Mouse (Mus musculus): ENCODE measurements around the gene Bcar3. TPM values are rescaled to one million over a fixed set of nuclear protein-coding genes. Genes with fewer than 3 reads are reported as not detected.
A peak's percentile ranks its signal among the peaks of the same experiment; 100 is the strongest.

Bcar3 gene
- polyA plus RNA-seq, 1 experiment from 2014 or later = 7.5 TPM

GRCm38 (mm10) chr3:122461512-122461881, 167.6 kb downstream of the Bcar3 start:
- Histone ChIP-seq H3K36me3 (replicated peaks) (no peaks in the 10 kb centered on the region), H3K4me2 (peak overlapping the region; percentile 31), H3K4me1 (peaks cover 37% of the 10 kb centered on the region), H3K27me3 (replicated peaks) (no peaks in the 10 kb centered on the region), H3K9ac (0 out of 2 replicates have a peak overlapping the region, but pooled peaks have one; percentile 1), H3K4me3 (no peak overlapping the region), H3K9me3 (no peaks in the 10 kb centered on the region), H3K27ac (peak overlapping the region; percentile 72)
- WGBS = 18% methylated on average over 11 of the region's 11 CpGs
- ATAC-seq (replicated peaks) = peak; percentile 19

GRCm38 (mm10) chr3:122461932-122462871, 168.3 kb downstream of the Bcar3 start:
- H3K4me2 ChIP-seq = peak overlapping the region; percentile 31
- no peaks in the 10 kb centered on the region for H3K9me3 ChIP-seq
- peak overlapping the region; percentile 72 for H3K27ac ChIP-seq
- H3K36me3 ChIP-seq (replicated peaks) = no peaks in the 10 kb centered on the region
- 25% methylated on average over 18 of the region's 18 CpGs for WGBS
- H3K9ac ChIP-seq = no peak overlapping the region
- H3K27me3 ChIP-seq (replicated peaks) = no peaks in the 10 kb centered on the region
- peak; percentile 49 for ATAC-seq (replicated peaks)
- H3K4me3 ChIP-seq = no peak overlapping the region
- H3K4me1 ChIP-seq = peaks cover 37% of the 10 kb centered on the region

- peaks cover 35% of the 10 kb centered on the region for H3K4me1 ChIP-seq
- H3K27me3 ChIP-seq (replicated peaks) = no peaks in the 10 kb centered on the region
- H3K4me2 ChIP-seq = no peak overlapping the region
- ATAC-seq (replicated peaks) = no peak
- no peaks in the 10 kb centered on the region for H3K9me3 ChIP-seq
- H3K4me3 ChIP-seq = no peak overlapping the region
- 76% methylated on average over 9 of the region's 9 CpGs for WGBS
- peak overlapping the region; percentile 17; the same call in 1 of the 2 replicates for H3K27ac ChIP-seq
- no peaks in the 10 kb centered on the region for H3K36me3 ChIP-seq (replicated peaks)
- H3K9ac ChIP-seq = no peak overlapping the region
These were observed 169.2 kb downstream of the Bcar3 start for GRCm38 (mm10) chr3:122463166-122463565.

GRCm38 (mm10) chr3:122466100-122466730, 172.3 kb downstream of the Bcar3 start:
- H3K9ac ChIP-seq = no peak overlapping the region
- peak; percentile 25 for ATAC-seq (replicated peaks)
- no peak overlapping the region for H3K27ac ChIP-seq
- no peaks in the 10 kb centered on the region for H3K9me3 ChIP-seq
- WGBS = 56% methylated on average over 9 of the region's 9 CpGs
- no peaks in the 10 kb centered on the region for H3K27me3 ChIP-seq (replicated peaks)
- no peaks in the 10 kb centered on the region for H3K36me3 ChIP-seq (replicated peaks)
- no peak overlapping the region for H3K4me3 ChIP-seq
- H3K4me2 ChIP-seq = no peak overlapping the region
- H3K4me1 ChIP-seq = peaks cover 21% of the 10 kb centered on the region

GRCm38 (mm10) chr3:122467977-122468376, 174.0 kb downstream of the Bcar3 start:
- Histone ChIP-seq H3K9ac (no peak overlapping the region), H3K27me3 (replicated peaks) (no peaks in the 10 kb centered on the region), H3K4me1 (peaks cover 4% of the 10 kb centered on the region), H3K4me2 (no peak overlapping the region), H3K9me3 (no peaks in the 10 kb centered on the region), H3K36me3 (replicated peaks) (no peaks in the 10 kb centered on the region), H3K4me3 (no peak overlapping the region), H3K27ac (no peak overlapping the region)
- WGBS = 61% methylated on average over 2 of the region's 2 CpGs
- no peak for ATAC-seq (replicated peaks)

- Histone ChIP-seq H3K36me3 (replicated peaks) (no peaks in the 10 kb centered on the region), H3K4me2 (no peak overlapping the region), H3K4me3 (no peak overlapping the region), H3K4me1 (peaks cover 10% of the 10 kb centered on the region), H3K9ac (no peak overlapping the region), H3K27me3 (replicated peaks) (no peaks in the 10 kb centered on the region), H3K27ac (no peak overlapping the region), H3K9me3 (no peaks in the 10 kb centered on the region)
- no peak for ATAC-seq (replicated peaks)
- WGBS = 84% methylated on average over 14 of the region's 14 CpGs
These were observed 176.5 kb downstream of the Bcar3 start for GRCm38 (mm10) chr3:122470326-122471016.

- H3K9me3 ChIP-seq = no peaks in the 10 kb centered on the region
- H3K4me1 ChIP-seq = peaks cover 17% of the 10 kb centered on the region
- H3K36me3 ChIP-seq (replicated peaks) = no peaks in the 10 kb centered on the region
- H3K27me3 ChIP-seq (replicated peaks) = no peaks in the 10 kb centered on the region
- H3K4me2 ChIP-seq = no peak overlapping the region
- no peak overlapping the region for H3K4me3 ChIP-seq
- H3K9ac ChIP-seq = no peak overlapping the region
- no peak for ATAC-seq (replicated peaks)
- 68% methylated on average over 12 of the region's 12 CpGs for WGBS
- H3K27ac ChIP-seq = peak overlapping the region; percentile 28; the same call in 1 of the 2 replicates
These were observed 177.2 kb downstream of the Bcar3 start for GRCm38 (mm10) chr3:122471017-122471721.

- no peak overlapping the region for H3K27ac ChIP-seq
- H3K27me3 ChIP-seq (replicated peaks) = no peaks in the 10 kb centered on the region
- H3K4me2 ChIP-seq = no peak overlapping the region
- WGBS = 86% methylated on average over 11 of the region's 11 CpGs
- no peaks in the 10 kb centered on the region for H3K36me3 ChIP-seq (replicated peaks)
- H3K9me3 ChIP-seq = no peaks in the 10 kb centered on the region
- no peak overlapping the region for H3K4me3 ChIP-seq
- no peak overlapping the region for H3K9ac ChIP-seq
- H3K4me1 ChIP-seq = peaks cover 29% of the 10 kb centered on the region
- ATAC-seq (replicated peaks) = no peak
These were observed 178.5 kb downstream of the Bcar3 start for GRCm38 (mm10) chr3:122472412-122472811.

GRCm38 (mm10) chr3:122473523-122474034, 179.6 kb downstream of the Bcar3 start:
- ATAC-seq (replicated peaks) = no peak
- no peaks in the 10 kb centered on the region for H3K36me3 ChIP-seq (replicated peaks)
- no peak overlapping the region for H3K27ac ChIP-seq
- H3K4me1 ChIP-seq = peaks cover 39% of the 10 kb centered on the region
- H3K9ac ChIP-seq = no peak overlapping the region
- H3K27me3 ChIP-seq (replicated peaks) = no peaks in the 10 kb centered on the region
- WGBS = 86% methylated on average over 11 of the region's 11 CpGs
- no peak overlapping the region for H3K4me2 ChIP-seq
- no peak overlapping the region for H3K4me3 ChIP-seq
- no peaks in the 10 kb centered on the region for H3K9me3 ChIP-seq

GRCm38 (mm10) chr3:122474067-122474466, 180.1 kb downstream of the Bcar3 start:
- ATAC-seq (replicated peaks) = no peak
- Histone ChIP-seq H3K9ac (no peak overlapping the region), H3K27ac (no peak overlapping the region), H3K4me3 (no peak overlapping the region), H3K36me3 (replicated peaks) (no peaks in the 10 kb centered on the region), H3K4me2 (no peak overlapping the region), H3K27me3 (replicated peaks) (no peaks in the 10 kb centered on the region), H3K9me3 (no peaks in the 10 kb centered on the region), H3K4me1 (peaks cover 41% of the 10 kb centered on the region)
- 57% methylated on average over 5 of the region's 5 CpGs for WGBS

GRCm38 (mm10) chr3:122474796-122475195, 180.9 kb downstream of the Bcar3 start:
- Histone ChIP-seq H3K4me2 (no peak overlapping the region), H3K36me3 (replicated peaks) (no peaks in the 10 kb centered on the region), H3K9me3 (no peaks in the 10 kb centered on the region), H3K4me1 (peaks cover 41% of the 10 kb centered on the region), H3K27ac (peak overlapping the region; percentile 69), H3K27me3 (replicated peaks) (no peaks in the 10 kb centered on the region), H3K9ac (no peak overlapping the region), H3K4me3 (no peak overlapping the region)
- 77% methylated on average over 4 of the region's 4 CpGs for WGBS
- no peak for ATAC-seq (replicated peaks)
